Mouse (Mus musculus): ENCODE measurements around the gene Ak4. TPM values are rescaled to one million over a fixed set of nuclear protein-coding genes. Genes with fewer than 3 reads are reported as not detected.

Gene Ak4
- total and polyA plus RNA-seq, 2 experiments: 14.7 to 58.7 TPM

DNA sequence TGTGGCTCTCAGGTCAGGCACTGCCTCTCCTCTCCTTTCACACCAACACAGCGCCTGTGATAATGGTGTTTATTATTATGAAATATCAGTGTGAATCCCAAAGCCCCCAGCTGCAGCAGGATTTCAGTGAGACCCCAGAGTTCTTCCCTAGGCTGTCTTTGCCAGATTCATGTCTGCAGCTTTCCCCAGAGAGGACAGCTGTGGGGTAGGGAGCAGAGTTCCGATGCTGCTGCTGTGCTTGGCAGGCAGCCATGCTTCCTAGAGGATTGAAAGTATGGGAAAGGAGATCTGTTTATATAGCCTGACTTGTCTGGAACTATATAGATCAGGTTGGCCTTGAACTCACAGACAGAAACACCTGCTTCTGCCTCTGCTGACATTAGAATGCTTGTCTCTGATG lies 43.0 kb downstream of the Ak4 start:
- TF ChIP-seq POLR2A (IDR thresholded peaks at IDR 0.05; ENCODE audit: extremely low read depth, insufficient read depth, low read length) (no peak), CTCF (IDR thresholded peaks at IDR 0.05; ENCODE audit: low read depth, low read length) (no peak)
- DNase-seq (ENCODE audit: extremely low read depth, low read depth, low spot score): no peak
- H3K79me2 ChIP-seq (ENCODE audit: control insufficient read depth, insufficient read depth, low read length): no peaks in the 10 kb centered on the region
- no peak overlapping the region for H3K27ac ChIP-seq (replicated peaks; ENCODE audit: insufficient read depth, low read depth, low read length)
- peaks cover 19% of the 10 kb centered on the region for H3K36me3 ChIP-seq (ENCODE audit: control insufficient read depth, insufficient read depth, low read length)
- H3K4me3 ChIP-seq (ENCODE audit: insufficient read depth, low read depth, low read length): no peak overlapping the region
- no peaks in the 10 kb centered on the region for H3K4me1 ChIP-seq (ENCODE audit: control insufficient read depth, insufficient read depth, low read length)
- H3K27me3 ChIP-seq (ENCODE audit: control insufficient read depth, insufficient read depth, low read length): no peaks in the 10 kb centered on the region
- H3K9ac ChIP-seq (ENCODE audit: low read depth, low read length): no peak overlapping the region
- 74% methylated on average over 2 of the region's 2 CpGs for WGBS

DNA sequence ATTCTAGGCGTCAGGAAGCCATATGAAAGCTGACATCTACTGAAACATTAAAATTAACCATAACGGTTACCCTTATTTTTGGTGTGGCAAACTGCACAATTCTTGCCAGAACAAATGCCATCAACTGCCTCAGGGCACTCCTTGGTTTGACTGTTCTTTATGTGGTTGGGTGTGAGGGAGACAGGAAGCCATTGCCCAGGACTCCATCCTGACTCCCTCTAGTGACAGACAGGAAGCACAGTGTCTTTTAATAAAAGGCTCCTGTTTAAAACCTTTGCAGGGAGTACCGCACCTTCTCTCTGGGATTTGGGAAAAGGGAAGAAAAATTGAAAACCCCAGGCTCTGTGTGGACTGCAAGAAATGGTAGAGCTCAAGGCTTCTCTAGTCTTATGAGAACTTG lies 47.2 kb downstream of the Ak4 start:
- no peaks in the 10 kb centered on the region for H3K27me3 ChIP-seq (ENCODE audit: control insufficient read depth, insufficient read depth, low read length)
- no peak for TF ChIP-seq POLR2A (IDR thresholded peaks at IDR 0.05; ENCODE audit: extremely low read depth, insufficient read depth, low read length)
- no peak for TF ChIP-seq CTCF (IDR thresholded peaks at IDR 0.05; ENCODE audit: low read depth, low read length)
- H3K9ac ChIP-seq (ENCODE audit: low read depth, low read length): no peak overlapping the region
- no peak overlapping the region for H3K4me3 ChIP-seq (ENCODE audit: insufficient read depth, low read depth, low read length)
- H3K27ac ChIP-seq (replicated peaks; ENCODE audit: insufficient read depth, low read depth, low read length): no peak overlapping the region
- peaks cover 6% of the 10 kb centered on the region for H3K4me1 ChIP-seq (ENCODE audit: control insufficient read depth, insufficient read depth, low read length)
- DNase-seq (ENCODE audit: extremely low read depth, low read depth, low spot score): no peak
- WGBS: 91% methylated on average over 3 of the region's 3 CpGs
- H3K36me3 ChIP-seq (ENCODE audit: control insufficient read depth, insufficient read depth, low read length): peaks cover 11% of the 10 kb centered on the region; the same call in 1 of the 2 replicates
- H3K79me2 ChIP-seq (ENCODE audit: control insufficient read depth, insufficient read depth, low read length): no peaks in the 10 kb centered on the region

DNA sequence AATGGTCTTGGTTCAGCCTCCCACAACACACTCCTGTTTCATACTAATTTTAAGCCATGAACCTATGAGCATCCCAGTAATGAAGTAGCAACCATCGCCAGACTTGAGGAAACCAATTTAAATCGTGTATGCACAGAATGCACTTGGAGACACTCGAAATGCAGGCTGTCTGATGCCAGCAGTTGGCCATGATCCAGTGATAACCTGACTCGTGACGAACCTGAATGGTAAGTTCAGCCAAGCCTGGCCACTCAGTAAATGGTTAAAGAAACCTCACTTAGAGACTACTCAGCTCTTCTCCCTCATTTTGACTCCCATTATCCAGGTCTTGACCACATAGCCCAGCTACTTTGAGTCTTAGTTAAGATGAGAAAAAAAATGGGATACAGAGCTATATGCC lies 50.2 kb downstream of the Ak4 start:
- no peak overlapping the region for H3K9ac ChIP-seq (ENCODE audit: low read depth, low read length)
- no peaks in the 10 kb centered on the region for H3K27me3 ChIP-seq (ENCODE audit: control insufficient read depth, insufficient read depth, low read length)
- DNase-seq (ENCODE audit: extremely low read depth, low read depth, low spot score): peak; percentile 42
- WGBS: 42% methylated on average over 5 of the region's 5 CpGs
- TF ChIP-seq CTCF (IDR thresholded peaks at IDR 0.05; ENCODE audit: low read depth, low read length): no peak
- TF ChIP-seq POLR2A (IDR thresholded peaks at IDR 0.05; ENCODE audit: extremely low read depth, insufficient read depth, low read length): no peak
- peaks cover 6% of the 10 kb centered on the region for H3K4me1 ChIP-seq (ENCODE audit: control insufficient read depth, insufficient read depth, low read length)
- H3K79me2 ChIP-seq (ENCODE audit: control insufficient read depth, insufficient read depth, low read length): no peaks in the 10 kb centered on the region
- H3K4me3 ChIP-seq (ENCODE audit: insufficient read depth, low read depth, low read length): no peak overlapping the region
- H3K27ac ChIP-seq (replicated peaks; ENCODE audit: insufficient read depth, low read depth, low read length): no peak overlapping the region
- peaks cover 6% of the 10 kb centered on the region; the same call in 1 of the 2 replicates for H3K36me3 ChIP-seq (ENCODE audit: control insufficient read depth, insufficient read depth, low read length)

DNA sequence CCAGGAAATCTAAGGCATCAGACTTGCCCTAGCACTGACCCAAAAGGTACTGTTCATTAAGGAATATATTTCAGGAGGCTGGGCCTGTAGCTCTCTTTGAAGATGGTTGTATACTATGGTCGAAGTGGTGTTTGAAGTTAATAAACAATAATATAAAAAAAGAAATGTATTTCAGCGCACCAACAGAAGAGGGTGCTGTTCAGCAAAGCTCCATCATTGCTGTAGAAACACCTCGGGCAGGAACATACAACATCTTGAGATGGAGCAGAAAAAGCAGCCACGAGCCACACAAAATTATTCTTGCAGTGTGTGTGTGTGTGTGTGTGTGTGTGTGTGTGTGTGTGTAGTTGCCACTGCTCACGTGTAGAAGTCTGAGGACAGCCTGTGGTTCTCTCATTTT lies 51.5 kb downstream of the Ak4 start:
- WGBS: 40% methylated on average over 5 of the region's 5 CpGs
- H3K27me3 ChIP-seq (ENCODE audit: control insufficient read depth, insufficient read depth, low read length): no peaks in the 10 kb centered on the region
- no peak overlapping the region for H3K4me3 ChIP-seq (ENCODE audit: insufficient read depth, low read depth, low read length)
- H3K27ac ChIP-seq (replicated peaks; ENCODE audit: insufficient read depth, low read depth, low read length): no peak overlapping the region
- TF ChIP-seq CTCF (IDR thresholded peaks at IDR 0.05; ENCODE audit: low read depth, low read length): peak; percentile 27
- TF ChIP-seq POLR2A (IDR thresholded peaks at IDR 0.05; ENCODE audit: extremely low read depth, insufficient read depth, low read length): no peak
- DNase-seq (ENCODE audit: extremely low read depth, low read depth, low spot score): no peak
- H3K79me2 ChIP-seq (ENCODE audit: control insufficient read depth, insufficient read depth, low read length): no peaks in the 10 kb centered on the region
- H3K9ac ChIP-seq (ENCODE audit: low read depth, low read length): no peak overlapping the region
- no peaks in the 10 kb centered on the region for H3K36me3 ChIP-seq (ENCODE audit: control insufficient read depth, insufficient read depth, low read length)
- H3K4me1 ChIP-seq (ENCODE audit: control insufficient read depth, insufficient read depth, low read length): peaks cover 6% of the 10 kb centered on the region

DNA sequence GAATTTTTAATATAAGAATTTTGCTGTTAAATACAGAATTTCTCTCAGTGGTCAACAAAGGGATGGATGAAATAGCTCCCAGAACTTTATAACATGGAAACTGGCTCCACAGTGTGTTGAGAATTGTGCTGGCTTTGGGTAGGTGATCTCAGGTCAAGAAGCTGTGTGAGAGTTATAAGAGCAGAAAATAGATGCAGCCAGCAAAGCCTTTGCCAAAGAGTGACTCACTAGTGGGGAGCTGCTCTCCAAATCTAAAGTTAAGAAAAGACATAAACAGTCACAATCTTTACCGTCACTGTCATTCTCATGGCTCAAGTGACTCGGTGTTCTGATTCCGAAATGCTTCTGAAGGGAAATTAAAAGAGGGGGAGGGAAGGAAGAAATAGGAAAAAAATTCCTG lies 53.7 kb downstream of the Ak4 start:
- Histone ChIP-seq H3K4me1 (ENCODE audit: control insufficient read depth, insufficient read depth, low read length) (peaks cover under 1% of the 10 kb centered on the region; the same call in 1 of the 2 replicates), H3K9ac (ENCODE audit: low read depth, low read length) (no peak overlapping the region), H3K36me3 (ENCODE audit: control insufficient read depth, insufficient read depth, low read length) (no peaks in the 10 kb centered on the region), H3K79me2 (ENCODE audit: control insufficient read depth, insufficient read depth, low read length) (no peaks in the 10 kb centered on the region), H3K27ac (replicated peaks; ENCODE audit: insufficient read depth, low read depth, low read length) (no peak overlapping the region), H3K27me3 (ENCODE audit: control insufficient read depth, insufficient read depth, low read length) (no peaks in the 10 kb centered on the region), H3K4me3 (ENCODE audit: insufficient read depth, low read depth, low read length) (no peak overlapping the region)
- WGBS: 86% methylated on average over 3 of the region's 3 CpGs
- TF ChIP-seq CTCF (IDR thresholded peaks at IDR 0.05; ENCODE audit: low read depth, low read length): no peak
- no peak for TF ChIP-seq POLR2A (IDR thresholded peaks at IDR 0.05; ENCODE audit: extremely low read depth, insufficient read depth, low read length)
- DNase-seq (ENCODE audit: extremely low read depth, low read depth, low spot score): no peak

DNA sequence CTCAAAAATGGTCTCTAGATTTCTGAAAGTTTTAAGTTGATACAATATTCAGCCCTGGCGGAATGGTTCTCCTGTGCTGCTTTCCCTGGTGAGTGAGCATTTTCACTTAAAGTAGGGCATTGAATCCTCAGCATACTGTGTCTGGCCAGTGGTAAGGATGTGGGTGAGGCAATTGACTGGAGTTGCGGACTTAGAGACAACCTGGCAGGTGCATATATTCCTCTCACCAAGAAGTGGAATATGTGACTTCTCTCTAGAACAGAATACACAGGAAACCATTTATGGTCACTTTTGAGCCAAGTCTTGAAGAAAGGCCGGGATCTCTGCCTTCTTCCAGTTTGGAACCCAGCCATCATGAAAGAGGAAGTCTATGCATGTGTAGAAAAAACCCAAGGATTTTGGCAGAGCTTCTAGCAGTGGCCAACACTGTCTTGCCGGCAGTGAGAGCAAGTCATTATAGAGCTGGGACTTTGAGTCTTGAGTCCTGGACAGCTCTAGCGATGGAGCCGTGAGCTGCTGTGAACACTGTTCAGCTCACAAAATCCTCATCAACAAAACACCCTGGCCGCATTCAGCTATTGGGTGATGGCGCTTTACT lies 71.3 kb downstream of the Ak4 start:
- H3K27ac ChIP-seq (replicated peaks; ENCODE audit: insufficient read depth, low read depth, low read length): no peak overlapping the region
- TF ChIP-seq POLR2A (IDR thresholded peaks at IDR 0.05; ENCODE audit: extremely low read depth, insufficient read depth, low read length) (no peak), CTCF (IDR thresholded peaks at IDR 0.05; ENCODE audit: low read depth, low read length) (no peak)
- H3K79me2 ChIP-seq (ENCODE audit: control insufficient read depth, insufficient read depth, low read length): no peaks in the 10 kb centered on the region
- no peak overlapping the region for H3K9ac ChIP-seq (ENCODE audit: low read depth, low read length)
- H3K27me3 ChIP-seq (ENCODE audit: control insufficient read depth, insufficient read depth, low read length): no peaks in the 10 kb centered on the region
- WGBS: 86% methylated on average over 8 of the region's 8 CpGs
- H3K4me3 ChIP-seq (ENCODE audit: insufficient read depth, low read depth, low read length): no peak overlapping the region
- peak; percentile 19 for DNase-seq (ENCODE audit: extremely low read depth, low read depth, low spot score)
- H3K4me1 ChIP-seq (ENCODE audit: control insufficient read depth, insufficient read depth, low read length): no peaks in the 10 kb centered on the region
- no peaks in the 10 kb centered on the region for H3K36me3 ChIP-seq (ENCODE audit: control insufficient read depth, insufficient read depth, low read length)
